Mouse (Mus musculus): Measurements from ENCODE around the gene Wipi1.
"Not testable (repeated sequence)": the region's sequence is repeated elsewhere in the genome, so short reads cannot be mapped to it uniquely, and the experiment has no call there.

The Wipi1 gene

DNA sequence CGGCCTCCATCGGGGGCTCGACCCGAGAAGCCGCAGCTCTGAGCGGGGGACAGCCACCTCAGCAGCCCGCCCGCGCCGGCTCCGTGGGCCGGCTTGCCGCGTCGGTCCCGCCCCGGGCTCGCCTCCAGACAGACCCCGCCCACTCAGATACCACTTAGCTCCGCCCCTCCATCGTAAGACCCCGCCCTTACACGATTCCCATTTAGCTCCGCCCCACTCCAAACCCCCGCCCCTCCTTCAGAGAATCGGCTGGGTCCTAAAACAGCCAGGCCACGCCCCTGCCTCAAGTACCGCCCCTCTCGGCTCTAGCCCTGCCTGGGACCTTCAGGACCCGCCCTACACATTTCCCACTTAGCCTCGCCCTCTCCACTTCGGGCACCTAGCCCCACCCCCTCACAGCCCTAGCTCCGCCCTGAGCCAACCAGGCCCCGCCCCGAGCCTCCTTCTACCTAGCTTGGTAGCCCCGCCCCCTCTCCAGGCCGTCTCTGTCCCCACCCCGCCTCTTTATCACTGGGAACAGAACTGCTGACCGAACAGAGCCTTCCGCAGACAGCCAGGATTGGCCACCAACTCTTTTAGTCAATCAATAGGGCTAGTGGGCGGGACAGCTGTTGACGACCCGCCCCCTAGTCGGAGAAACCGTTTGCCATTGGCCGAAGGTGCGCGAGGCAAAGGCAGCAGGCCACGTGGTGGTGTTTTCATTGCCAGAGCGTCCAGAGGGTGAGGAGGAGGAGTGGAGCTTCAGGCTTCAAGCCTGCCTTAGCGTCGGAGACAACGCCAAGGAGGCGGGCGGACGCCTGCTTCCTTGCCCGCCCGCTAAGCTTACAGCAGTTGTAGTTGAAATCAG, at the start of gene Wipi1:
Wipi1 (minus strand) TSS at position 665 of the 847 bp plus-strand sequence.
- peak; percentile 98 for DNase-seq (ENCODE audit: low read depth, low spot score)

DNA sequence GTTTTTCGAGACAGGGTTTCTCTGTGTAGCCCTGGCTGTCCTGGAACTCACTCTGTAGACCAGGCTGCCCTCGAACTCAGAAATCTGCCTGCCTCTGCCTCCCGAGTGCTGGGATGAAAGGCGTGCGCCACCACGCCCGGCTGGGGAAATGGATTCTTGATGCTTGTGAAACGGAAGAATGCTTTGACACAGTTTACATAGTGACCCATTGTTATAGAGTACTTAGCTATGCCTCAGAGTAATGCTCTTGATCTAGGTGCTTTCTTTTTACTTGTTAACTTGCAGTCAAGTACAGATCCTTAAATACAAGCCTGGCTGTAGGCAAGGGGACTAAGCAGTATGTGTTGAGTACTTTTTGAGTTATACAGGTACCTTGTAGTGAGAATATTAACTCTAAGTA, 48.8 kb upstream of the Wipi1 start:
- not testable (repeated sequence) for DNase-seq (ENCODE audit: low read depth, low spot score)

DNA sequence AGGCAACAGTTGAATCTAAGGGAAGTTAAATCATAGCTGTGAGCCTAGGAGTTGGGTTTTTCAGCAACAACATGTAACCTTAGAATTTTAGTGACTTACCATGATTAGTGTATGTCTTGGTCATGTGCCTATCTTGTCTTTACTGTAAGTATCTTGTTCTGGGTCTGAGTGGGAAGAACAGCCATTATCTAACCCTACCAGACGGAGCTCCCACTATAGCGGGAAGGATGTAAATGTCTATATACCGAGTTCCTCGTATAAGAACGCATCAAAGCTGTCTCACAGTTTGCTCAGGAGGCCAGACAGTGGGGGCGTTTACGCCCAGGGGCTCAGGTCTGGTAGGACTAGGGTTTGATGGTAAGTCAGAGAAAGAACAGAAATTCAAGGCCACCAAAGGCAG, 44.5 kb upstream of the Wipi1 start:
- no peak for DNase-seq (ENCODE audit: low read depth, low spot score)

DNA sequence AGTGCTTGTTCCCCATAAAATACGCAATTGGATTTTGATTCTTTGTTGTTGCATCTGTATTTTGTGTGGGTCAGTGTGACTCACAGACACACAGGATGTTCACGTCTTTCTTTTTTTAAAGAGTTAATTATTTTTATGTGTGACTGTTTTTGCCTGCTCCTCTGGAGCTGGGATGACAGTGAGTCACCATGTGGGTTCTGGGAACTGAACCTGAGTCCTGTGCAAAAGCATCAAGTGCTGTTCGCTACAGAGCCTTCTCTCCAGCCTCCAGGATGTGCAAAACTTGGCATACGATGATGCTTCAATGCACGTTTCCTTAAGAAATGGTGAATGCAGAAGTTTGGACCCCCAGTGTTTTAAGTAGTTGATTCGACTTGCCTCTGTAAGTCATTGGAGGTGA, 42.8 kb upstream of the Wipi1 start:
- no peak for DNase-seq (ENCODE audit: low read depth, low spot score)

DNA sequence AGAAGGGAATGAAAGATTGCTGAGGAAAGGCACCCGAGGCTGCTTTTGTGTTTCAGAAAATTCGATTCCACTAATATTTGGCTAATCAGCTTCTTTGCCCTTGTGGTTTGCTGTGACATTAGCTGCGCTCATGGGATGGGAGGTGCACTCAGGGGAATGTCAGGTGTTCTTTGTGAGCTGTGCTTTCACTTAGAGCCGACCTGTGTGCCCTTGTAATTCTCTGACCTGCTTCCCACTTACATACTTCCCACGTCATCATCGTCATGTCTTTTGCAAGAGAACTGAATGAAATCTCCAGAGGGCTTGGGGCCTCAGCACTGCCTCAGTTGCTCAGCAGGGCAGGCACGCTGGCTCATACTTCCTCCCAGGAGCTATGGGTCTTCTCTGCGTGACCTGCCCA, 41.4 kb upstream of the Wipi1 start:
- DNase-seq (ENCODE audit: low read depth, low spot score) = no peak

DNA sequence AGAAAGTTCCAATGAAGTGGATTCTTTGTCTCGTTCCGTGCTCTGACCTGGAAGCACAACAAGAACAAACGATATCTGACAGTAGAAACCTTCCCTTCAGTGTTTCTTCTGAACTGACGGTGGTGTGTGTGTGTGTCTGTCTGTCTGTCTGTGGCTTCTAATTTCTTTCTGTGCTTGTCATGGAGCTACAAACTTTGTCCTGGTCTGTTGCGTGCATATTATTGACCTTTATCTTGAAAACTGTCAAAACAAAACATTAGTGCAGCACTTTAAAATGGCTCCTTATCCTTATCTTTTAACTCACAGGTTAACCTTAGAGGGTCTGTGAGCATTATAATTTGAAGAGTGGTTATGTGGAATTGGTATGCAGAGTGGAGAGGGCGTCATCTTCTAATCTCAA, 40.7 kb upstream of the Wipi1 start:
- DNase-seq (ENCODE audit: low read depth, low spot score) = no peak

DNA sequence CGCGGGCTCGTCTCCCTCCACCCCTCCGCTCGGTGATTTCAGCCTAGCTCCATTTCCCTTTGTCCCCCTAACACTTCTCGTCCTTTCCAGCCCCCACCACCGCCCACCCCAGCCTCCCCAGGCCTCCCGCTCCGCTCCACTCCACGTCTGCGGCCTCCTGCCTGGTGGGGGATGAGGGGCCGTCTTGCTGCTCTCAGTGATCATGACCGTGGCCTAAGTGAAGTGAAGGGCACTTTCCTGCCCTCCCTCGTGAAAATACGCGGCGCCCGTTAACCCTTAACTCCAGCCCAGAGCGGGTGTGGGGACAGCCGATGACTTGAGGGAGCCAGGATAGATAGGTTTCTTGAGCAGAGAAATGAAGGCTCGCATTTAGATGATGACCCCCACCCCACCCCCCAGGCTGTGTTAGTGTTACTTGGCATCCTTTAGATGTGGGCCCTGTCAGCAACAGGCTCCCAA, 39.8 kb upstream of the Wipi1 start:
- no peak for DNase-seq (ENCODE audit: low read depth, low spot score)

DNA sequence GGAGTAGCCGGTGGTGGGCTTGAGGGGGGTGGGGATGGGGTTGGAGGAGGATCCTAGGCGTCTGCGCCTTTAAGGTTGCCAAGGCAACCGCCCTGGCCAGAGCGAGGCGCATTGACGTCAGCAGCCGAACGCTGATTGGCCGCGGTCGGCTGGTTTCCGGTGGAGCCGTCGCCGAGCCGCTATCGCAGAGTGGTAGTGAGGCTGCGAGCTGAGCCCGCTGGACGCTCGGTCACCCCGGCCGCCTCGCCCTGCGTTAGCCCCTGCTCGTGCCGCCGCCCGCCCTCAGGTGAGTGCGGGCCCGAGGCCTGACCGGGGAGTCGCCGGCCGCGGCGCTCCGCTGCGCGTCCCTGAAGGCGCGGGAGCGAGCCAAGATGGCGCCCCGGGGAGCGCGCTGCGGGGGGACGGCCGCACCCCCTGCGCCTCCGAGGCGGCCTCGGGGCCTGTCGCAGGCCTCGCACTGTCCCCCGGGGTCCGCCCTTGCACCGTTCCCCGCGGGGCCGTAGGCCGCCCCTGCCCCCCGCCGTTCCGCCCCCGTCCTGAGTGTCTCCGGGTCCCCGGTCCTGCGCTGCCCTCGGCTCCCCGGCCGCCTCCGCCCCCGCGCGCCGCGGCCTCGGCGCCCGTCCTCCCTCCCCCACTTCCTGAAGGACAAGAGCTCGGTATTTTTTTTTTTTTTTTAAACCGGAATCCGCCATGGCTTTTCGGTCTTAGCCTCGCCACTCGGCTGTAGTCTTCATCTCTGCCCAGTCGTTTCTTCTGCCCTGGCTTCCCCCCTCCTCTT, 39.2 kb upstream of the Wipi1 start:
- peak; percentile 82 for DNase-seq (ENCODE audit: low read depth, low spot score)

DNA sequence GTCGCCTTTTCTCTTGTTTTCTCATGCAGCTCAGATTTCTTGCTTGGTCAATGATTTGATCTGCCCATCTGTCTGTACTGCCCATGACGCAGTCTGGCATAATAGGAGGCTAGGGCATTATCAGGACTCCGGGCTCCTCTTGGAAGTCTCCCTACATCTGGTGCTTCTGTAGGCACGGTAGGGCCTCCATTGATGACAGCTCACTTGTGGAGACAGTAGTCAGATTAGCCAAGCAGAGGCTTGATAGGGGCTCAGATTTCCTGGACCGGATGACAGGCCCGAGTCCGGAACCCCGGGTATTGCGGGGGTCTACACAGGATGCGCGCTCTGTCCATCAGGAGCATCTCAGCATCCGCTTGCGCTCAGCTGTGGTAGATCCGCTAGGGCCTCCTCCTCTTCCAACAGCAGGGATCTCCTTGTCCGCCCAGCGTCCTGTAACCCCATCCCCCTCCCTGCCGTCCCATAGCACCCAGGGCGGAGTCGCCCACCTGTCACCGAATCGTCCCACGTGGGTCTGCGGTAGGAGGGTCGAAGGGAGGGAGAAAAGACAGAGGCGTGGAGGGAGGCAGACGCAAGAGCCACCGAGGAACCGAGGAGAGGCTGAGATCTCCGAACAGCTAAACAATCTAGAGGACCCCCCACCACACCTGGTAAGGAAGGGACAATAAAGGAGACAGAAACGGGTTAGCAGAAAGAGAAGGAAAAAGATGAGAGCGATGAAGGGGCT, 38.4 kb upstream of the Wipi1 start:
- peak; percentile 56 for DNase-seq (ENCODE audit: low read depth, low spot score)

DNA sequence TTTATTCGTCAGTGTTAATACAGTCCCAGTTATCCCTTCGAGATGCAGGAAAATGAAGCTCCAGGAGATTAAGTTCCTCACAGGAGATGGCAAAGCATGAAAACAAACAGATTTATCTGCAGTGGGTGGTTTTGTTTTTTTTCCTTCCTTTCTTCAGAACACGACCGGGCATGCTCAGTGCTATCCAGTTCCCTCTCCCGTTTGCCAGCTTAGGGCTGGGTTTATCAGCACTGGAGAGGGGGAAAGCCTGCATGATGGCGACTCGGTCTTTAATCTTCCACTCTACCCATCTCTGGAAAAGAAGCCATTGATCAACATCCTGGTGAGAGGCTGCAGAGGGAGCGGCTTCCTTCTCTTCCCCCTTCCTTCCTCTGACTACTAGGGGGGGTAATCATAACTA, 37.4 kb upstream of the Wipi1 start, which contains the start of gene Prkar1a:
Prkar1a (plus strand) TSS at position 200 of the 400 bp plus-strand sequence.
- no peak for DNase-seq (ENCODE audit: low read depth, low spot score)

DNA sequence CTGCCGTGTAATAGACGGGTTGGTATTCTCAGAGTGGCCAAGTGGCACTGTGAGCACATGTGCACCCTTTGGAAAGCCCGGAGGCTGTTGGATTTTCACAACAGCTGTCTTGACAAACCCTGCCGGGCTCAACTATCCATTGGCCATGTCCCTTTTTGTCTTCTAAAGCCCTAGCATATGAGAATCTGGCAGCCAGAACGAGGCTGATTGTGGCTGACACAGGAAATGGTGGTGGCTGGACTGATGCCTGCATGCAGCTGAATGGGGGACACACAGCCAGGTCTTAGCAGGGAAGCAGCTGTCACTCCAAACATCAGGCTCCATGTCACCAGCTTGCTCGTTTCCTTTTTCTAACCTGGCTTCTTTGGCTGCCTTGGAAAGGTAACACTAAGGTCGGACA, 36.7 kb upstream of the Wipi1 start:
- DNase-seq (ENCODE audit: low read depth, low spot score) = no peak

DNA sequence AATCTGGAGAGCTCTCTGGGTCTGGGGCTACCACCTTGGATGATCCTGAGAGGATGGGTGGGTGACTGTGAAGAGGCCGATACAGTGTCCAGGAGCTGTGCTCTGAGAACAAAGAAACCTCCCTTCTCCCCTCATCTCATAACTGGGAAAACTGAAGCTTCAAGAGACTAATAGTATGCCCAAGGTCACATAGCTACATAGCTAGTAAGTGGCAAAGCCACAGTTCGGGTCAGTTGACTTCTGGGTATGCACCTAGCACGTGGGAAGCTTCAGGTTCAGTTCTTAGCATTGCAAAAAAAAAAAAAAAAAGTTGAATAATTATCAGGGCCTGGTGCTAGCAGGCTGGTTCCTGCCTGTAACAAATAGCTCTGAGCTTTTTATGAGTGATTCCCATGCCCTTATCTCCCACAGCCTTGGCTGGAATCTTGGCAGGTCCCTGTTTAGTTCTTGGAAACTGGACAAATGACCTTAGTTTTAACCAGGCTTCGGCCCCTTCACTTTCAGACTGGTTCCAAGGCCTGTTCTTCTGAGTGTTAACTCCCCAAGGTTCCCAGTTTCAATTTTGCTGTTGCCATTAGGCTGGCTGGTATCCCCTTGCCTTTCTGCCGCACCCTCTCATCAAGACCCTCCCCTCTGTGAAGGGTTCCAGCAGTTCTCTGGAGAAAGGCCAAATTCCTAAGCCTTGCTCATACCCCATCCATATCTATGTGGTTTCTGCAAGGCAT, 29.9 kb upstream of the Wipi1 start:
- DNase-seq (ENCODE audit: low read depth, low spot score) = no peak

DNA sequence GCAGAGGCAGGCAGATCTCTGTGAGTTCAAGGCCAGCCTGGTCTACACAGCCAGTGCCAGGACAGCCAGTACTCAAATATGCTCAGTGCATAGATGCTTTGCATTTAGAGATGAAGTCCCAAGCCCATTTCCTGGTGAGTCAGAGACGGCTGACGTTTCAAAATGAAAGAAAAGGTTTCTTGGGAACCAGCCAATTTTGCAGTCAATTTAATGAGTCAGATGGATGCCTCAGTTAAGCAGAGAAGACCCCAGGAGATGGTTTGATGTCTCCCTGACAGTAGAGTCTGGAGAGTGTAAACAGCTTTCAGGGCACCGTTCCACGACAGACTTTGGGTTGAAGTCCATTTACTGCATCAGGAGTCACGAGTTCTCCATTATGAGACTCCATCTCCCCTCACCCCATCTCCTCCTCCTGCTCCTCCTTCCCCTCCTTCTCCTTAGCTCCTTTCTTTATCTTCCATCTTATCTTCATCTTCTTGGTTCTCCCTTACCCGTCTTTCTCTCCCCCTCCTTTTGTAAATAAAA, 24.2 kb upstream of the Wipi1 start:
- no peak for DNase-seq (ENCODE audit: low read depth, low spot score)

DNA sequence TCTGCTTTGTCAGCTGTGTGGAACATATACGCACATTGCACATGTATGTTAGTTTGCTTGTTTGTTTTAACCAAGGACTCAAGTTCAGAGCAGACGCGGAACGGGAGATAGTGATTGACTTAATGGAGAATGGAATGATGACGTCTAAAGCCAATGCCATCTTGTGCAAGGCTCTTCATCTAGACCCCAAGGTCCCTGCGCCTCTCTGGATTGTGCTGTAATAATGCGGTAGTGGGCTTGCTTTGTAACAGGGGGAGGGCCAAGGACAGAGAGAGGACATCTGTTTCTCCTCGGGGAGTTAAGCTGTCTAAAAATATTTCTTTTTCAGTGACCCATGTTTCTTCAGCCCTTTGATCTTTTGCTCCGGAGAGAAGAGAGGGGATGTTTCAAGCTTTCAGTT, 23.2 kb upstream of the Wipi1 start:
- DNase-seq (ENCODE audit: low read depth, low spot score) = no peak

DNA sequence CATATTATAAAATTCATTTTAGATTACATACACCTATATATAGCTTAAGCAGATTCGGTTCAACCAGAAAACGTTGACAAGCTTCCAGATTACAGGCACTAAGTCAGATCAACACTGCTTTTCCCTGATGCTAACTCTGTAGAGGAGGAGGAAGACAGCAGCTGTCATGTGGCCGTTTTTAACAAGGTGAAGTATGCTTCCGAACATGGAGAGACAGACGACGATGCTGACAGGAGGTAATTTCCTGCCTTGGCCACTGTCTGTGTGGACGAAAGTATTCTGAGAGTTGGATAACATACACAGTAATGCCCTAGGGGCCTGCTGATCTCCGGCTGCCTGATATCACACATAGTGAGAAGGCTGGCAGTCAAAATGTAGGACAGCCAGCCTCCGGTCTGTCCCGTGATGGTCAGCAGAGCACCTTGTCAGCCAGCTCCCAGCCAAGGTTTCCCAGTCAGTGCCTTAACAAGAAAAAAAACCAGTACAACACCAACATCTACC, 17.3 kb upstream of the Wipi1 start:
- no peak for DNase-seq (ENCODE audit: low read depth, low spot score)

DNA sequence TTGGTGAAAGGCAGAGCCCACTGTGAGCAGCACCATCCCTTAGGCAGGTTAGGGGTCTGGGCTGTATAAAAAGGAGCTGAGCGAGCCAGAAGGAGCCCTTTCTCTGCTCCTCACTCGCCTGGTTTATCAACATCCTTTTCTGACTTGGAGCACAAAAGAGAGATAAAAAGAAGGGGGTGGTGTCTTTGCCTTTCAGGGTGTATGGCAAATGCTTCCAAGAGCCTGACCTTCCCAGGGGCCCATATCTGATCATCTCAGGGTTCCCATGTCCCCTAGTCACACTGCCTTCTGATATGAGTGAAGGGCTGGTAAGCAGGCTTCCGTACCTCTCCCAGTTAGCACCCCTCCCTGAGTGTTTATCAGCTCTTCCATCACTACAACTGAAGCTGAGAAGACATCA, 16.3 kb upstream of the Wipi1 start:
- no peak for DNase-seq (ENCODE audit: low read depth, low spot score)

DNA sequence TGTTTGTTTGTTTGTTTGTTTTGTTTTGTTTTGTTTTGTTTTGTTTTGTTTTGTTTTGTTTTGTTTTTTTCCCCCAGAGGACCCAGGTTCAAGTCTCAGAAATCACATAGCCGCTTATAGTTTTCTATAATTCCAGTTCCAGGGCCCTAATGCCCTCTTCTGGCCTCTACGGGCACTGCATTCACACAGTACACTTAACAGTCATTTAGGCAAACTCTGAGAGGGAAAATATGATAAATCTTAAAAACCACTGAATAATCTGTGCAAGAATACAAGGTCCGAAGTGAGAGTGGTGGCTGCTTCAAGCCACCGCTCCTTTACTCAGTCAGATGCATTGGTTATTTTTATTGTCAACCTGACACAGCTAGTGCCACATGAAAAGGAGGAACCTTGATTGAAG, 15.9 kb upstream of the Wipi1 start:
- DNase-seq (ENCODE audit: low read depth, low spot score) = no peak

DNA sequence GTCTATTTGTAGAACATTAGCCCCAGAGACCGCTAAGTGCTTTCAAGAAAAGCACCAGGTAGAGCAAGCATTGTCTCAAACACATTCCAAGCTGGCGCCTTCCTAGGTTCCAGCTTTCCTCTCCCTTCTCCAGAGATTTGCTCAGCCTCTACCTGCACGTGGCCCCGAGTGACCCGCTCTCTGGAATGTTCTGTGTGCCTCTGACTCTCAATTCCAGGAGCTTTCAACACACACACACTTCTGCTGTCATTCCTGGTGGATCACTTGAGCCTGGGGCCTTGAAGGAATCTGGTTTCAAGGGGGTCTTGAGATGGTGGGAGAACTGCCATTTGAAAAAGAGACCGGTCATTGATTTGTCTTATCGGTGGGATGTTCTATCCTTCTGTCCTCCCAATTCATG, 11.5 kb upstream of the Wipi1 start:
- DNase-seq (ENCODE audit: low read depth, low spot score) = no peak

DNA sequence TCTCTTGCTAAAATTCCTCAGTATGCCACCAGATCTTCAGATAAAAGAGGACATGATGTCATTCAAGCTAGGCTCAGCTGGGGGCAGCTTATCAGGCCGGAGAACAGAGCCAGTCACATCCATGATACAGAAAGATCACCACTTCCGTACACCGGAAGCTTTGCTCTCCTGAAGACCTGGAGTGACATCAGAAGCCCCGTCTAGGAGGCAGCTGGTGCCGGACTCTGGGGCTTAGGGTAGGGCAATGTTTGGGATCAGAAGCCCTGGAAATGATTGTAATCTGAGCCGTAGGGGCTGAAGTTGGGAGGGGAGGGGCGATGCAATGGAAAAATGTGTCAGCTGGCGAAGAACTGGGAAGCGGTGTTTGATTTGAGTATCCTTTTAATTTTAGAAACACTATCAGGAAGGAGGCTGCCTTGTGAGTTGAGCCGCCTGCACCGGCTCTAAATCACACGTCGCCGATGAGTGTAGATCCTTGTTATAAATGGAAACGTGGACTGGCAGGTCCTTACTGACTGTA, 10.8 kb upstream of the Wipi1 start:
- DNase-seq (ENCODE audit: low read depth, low spot score) = no peak

DNA sequence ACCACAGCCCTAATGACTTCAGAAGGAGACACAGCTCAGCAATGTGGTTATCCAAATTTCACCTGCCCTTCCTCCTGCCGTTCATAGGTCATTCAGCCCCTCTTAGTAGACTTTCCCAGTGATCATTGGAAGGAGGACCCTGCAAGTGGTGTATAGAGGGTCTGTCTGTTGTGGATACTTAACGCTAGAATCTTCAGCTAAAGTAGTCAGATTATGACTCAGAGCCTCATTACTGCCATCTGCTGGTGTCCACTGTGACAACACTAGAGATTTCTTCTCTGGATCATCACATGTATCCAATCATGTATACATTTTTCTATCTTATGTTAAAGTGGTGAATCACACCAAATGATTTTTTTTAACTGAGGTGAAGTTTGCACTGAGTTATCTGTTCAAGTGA, 9.4 kb upstream of the Wipi1 start:
- peak; percentile 53 for DNase-seq (ENCODE audit: low read depth, low spot score)

DNA sequence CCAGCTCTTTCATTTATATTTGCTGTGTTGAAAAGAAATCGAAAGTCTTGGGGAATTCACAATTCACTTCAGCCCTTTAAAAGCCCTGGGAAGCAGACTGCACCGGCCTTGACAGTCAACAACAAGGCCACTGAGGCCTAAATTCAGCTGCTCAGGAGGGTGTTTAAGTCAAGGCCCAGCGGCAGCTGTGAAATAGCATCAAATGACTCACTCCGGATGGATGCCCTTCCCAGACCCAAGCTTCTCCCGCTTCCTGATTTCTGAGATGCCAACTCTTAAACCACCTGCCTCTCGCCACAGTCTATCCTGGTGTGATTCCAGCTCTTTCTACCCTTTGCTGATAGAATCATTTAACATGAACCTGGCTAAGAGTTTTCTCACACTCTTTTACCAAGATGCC, 8.6 kb upstream of the Wipi1 start:
- no peak for DNase-seq (ENCODE audit: low read depth, low spot score)
